Mouse (Mus musculus): Measurements from ENCODE around the gene Dusp28.

Dusp28 gene

DNA sequence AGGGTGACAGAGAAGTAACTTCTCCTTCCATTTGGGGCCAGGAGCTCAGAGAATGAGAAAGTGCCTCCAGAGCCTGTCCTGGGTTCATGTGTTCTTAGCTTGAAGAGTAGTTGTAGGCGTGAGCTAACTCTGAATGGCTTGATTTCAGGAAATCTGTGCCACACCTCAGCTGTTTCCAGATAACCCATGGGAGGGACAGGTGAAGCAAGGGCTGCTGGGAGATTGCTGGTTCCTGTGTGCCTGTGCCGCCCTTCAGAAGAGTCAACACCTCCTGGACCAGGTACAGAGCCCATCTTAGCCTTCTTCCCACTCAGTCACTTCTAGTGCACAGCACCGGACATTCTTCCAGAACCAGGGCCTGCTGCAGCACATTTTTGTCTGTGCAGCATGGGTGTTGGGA, 31.0 kb downstream of the Dusp28 start:
- no peak for DNase-seq (ENCODE audit: low read depth, low spot score)

- no peak for DNase-seq (ENCODE audit: low read depth, low spot score)
These were observed 33.0 kb downstream of the Dusp28 start for GRCm38 (mm10) chr1:92939746-92940145.

- no peak for DNase-seq (ENCODE audit: low read depth, low spot score)
These were observed 36.6 kb downstream of the Dusp28 start for GRCm38 (mm10) chr1:92943219-92943989.

GRCm38 (mm10) chr1:92947966-92948365, 41.2 kb downstream of the Dusp28 start:
- no peak for DNase-seq (ENCODE audit: low read depth, low spot score)

GRCm38 (mm10) chr1:92949426-92949825, 42.6 kb downstream of the Dusp28 start:
- peak; percentile 37 for DNase-seq (ENCODE audit: low read depth, low spot score)

GRCm38 (mm10) chr1:92950607-92951006, 43.8 kb downstream of the Dusp28 start, which contains the start of gene Gpr35:
Gpr35 (plus strand) TSS chr1:92950865.
- DNase-seq (ENCODE audit: low read depth, low spot score), result no peak

DNA sequence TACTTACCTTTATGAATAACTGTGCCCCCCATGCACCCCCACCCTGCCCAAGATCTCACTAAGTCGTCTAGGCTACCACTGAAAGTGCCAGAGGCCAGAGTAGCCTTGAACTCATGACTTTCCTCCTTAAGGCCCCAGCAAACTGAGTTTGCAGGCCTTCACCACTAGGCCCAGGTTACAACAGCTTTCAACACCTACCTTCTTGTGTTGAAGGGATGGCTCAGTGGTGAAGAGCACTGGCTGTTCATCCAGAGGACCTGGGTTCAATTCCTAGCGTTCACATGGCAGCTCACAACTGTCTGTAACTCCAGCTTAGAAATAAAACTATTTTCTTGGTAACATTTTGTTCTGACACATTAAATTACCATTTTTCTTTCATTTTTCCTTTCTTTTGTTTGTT, 46.9 kb downstream of the Dusp28 start:
- DNase-seq (ENCODE audit: low read depth, low spot score), result no peak

DNA sequence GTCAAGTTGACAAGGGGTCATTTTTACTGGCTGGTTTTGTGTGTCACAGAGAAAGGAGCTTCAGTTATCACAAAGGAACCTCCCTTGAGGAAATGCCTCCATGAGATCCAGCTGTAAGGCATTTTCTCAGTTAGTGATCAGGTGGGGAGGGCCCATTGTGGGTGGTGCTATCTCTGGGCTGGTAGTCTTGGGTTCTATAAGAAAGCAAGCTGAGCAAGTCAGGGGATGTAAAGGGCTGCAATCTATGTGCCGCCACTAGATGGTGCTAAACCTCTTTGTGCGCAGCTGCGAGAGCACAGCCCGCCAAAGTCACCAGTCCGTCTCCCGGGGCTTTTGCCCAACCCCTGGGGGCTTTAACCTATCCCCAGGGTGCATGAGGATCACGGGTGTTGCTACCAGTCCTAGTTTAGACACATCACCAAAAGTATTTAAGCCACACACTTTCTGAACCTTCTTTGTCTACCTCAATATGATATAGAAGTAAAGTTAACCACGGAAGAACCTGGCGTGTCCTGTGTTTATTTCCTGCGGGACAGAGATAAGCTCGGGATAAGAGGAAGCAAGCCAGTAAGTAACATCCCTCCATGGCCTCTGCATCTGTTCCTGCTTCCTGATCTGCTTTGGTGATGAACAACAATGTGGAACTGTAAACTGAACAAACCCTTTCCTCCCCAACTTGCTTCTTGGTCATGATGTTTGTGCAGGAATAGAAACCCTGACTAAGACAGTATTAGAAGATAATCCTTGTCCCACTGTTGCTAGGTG, 50.0 kb downstream of the Dusp28 start:
- peak; percentile 31 for DNase-seq (ENCODE audit: low read depth, low spot score)

All from 3T3-L1 (cell line).